Mouse (Mus musculus): Measurements from ENCODE around the gene Mt4.

- TF ChIP-seq CTCF (IDR thresholded peaks at IDR 0.05) (no peak), POLR2A (IDR thresholded peaks at IDR 0.05; ENCODE audit: insufficient read depth, low read depth, low read length) (no peak)
Observed at GRCm38 (mm10) chr8:94092848-94093247, 44.1 kb upstream of the Mt4 start.

Data from heart, adult 2 months (tissue).